Mouse (Mus musculus): ENCODE measurements around the gene Repin1.

DNA sequence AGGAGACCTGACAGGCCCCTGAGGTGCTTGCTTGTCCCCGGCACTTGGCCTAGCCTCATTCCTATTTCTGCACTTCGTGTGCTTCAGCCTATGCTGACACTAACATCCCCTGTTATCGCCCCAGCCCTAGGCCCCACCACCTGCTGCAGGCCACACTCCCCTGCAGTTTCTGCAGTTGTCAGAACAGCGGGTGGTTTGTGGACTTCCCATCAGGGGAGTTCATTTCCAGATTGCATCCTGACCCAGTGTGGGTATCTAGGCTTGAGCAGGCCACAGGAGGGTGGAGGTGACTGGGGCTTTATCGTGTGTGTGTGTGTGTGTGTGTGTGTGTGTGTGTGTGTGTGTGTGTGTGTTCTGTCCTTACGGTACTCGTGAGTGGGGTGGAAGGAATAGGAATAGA lies 15.8 kb downstream of the Repin1 start:
- TF ChIP-seq CTCF (IDR thresholded peaks at IDR 0.05; ENCODE audit: insufficient read depth, low read length) (no peak), POLR2A (IDR thresholded peaks at IDR 0.05; ENCODE audit: borderline replicate concordance, extremely low read depth, low read depth, low read length) (no peak)

Data from lung, adult 2 months (tissue).